Mouse (Mus musculus) MEL (cell line): ENCODE measurements around the gene Tnni2. TPM values are rescaled to one million over a fixed set of nuclear protein-coding genes. Genes with fewer than 3 reads are reported as not detected.
A peak's percentile ranks its signal among the peaks of the same experiment; 100 is the strongest.

ENCODE experiments used
- DNase-seq: peaks from one replicate; pipeline ENCODE4 v3.0.0; 2011; ENCODE audit warnings: low read depth, low spot score
- H3K27ac ChIP-seq: 2 replicates; pipeline ENCODE4 v1.5.1; 2012; ENCODE audit warnings: low read depth, mild to moderate bottlenecking, control low read depth, low read length, moderate library complexity; ENCODE audit not compliant: control insufficient read depth
- H3K27me3 ChIP-seq, 2 experiments: fragments of 150-350 bp in 1 of 2; sonication (generic) in 1 of 2; 2 replicates each; pipeline ENCODE4 v1.6.1; 2012; ENCODE audit warnings: low read length in 2 of 2, mild to moderate bottlenecking in 2 of 2, improper control_type of control experiment in 1 of 2, moderate library complexity in 1 of 2; ENCODE audit not compliant: insufficient read depth in 2 of 2, control insufficient read depth in 1 of 2
- H3K36me3 ChIP-seq, 2 experiments: 2 replicates each; pipeline ENCODE4 v1.6.1; 2012 to 2014; ENCODE audit warnings: low read length in 2 of 2, improper control_type of control experiment in 1 of 2, inconsistent platforms in 1 of 2, mild to moderate bottlenecking in 1 of 2; ENCODE audit not compliant: insufficient read depth in 2 of 2, control insufficient read depth in 1 of 2
- H3K4me1 ChIP-seq, 2 experiments: fragments of 150-350 bp in 1 of 2; sonication (generic) in 1 of 2; 2 replicates each; pipeline ENCODE4 v1.6.1; 2012; ENCODE audit warnings: low read length in 2 of 2, improper control_type of control experiment in 1 of 2, mild to moderate bottlenecking in 1 of 2; ENCODE audit not compliant: insufficient read depth in 2 of 2, control insufficient read depth in 1 of 2
- H3K4me3 ChIP-seq, 2 experiments: fragments of 150-350 bp in 1 of 2; sonication (generic) in 1 of 2; 2 replicates each; pipeline ENCODE4 v1.5.1; 2012; ENCODE audit warnings: low read depth in 2 of 2, low read length in 2 of 2, mild to moderate bottlenecking in 2 of 2, moderate library complexity in 2 of 2, control low read depth in 1 of 2, improper control_type of control experiment in 1 of 2; ENCODE audit not compliant: control insufficient read depth in 1 of 2, insufficient read depth in 1 of 2
- H3K79me2 ChIP-seq: 2 replicates; pipeline ENCODE4 v1.6.1; 2012; ENCODE audit warnings: mild to moderate bottlenecking, low read length, moderate library complexity; ENCODE audit not compliant: control insufficient read depth, poor library complexity, insufficient read depth
- H3K9ac ChIP-seq: 2 replicates; pipeline ENCODE4 v1.6.1; 2012; ENCODE audit warnings: low read depth, mild to moderate bottlenecking, control low read depth, low read length, moderate library complexity; ENCODE audit not compliant: control insufficient read depth, poor library complexity, severe bottlenecking
- H3K9me3 ChIP-seq: fragments of 150-350 bp; sonication (generic); replicated peaks from 2 replicates; pipeline ENCODE4 v1.6.1; 2012; ENCODE audit warnings: mild to moderate bottlenecking, low read length, improper control_type of control experiment, moderate library complexity; ENCODE audit not compliant: insufficient read depth
- BHLHE40 ChIP-seq: IDR thresholded peaks from 2 replicates; pipeline ENCODE4 v1.6.1; 2012; ENCODE audit warnings: low read depth, mild to moderate bottlenecking, inconsistent platforms, low read length, improper control_type of control experiment, borderline replicate concordance
- CHD1 ChIP-seq: IDR thresholded peaks from 2 replicates; pipeline ENCODE4 v1.6.1; 2012; ENCODE audit warnings: low read depth, mild to moderate bottlenecking, inconsistent platforms, low read length, improper control_type of control experiment
- CHD2 ChIP-seq: IDR thresholded peaks from 2 replicates; pipeline ENCODE4 v1.6.1; 2011; ENCODE audit warnings: low read length, improper control_type of control experiment
- CTCF ChIP-seq, 3 experiments: IDR thresholded peaks in 2 of 3; conservative IDR thresholded peaks in 1 of 3; 2 replicates each; pipeline ENCODE4 v1.5.1; 2011 to 2012; ENCODE audit warnings: low read length in 3 of 3, low read depth in 2 of 3, mild to moderate bottlenecking in 2 of 3, improper control_type of control experiment in 1 of 3, inconsistent platforms in 1 of 3, mixed read lengths in 1 of 3, moderate library complexity in 1 of 3; ENCODE audit not compliant: control insufficient read depth in 1 of 3, insufficient read depth in 1 of 3, poor library complexity in 1 of 3, severe bottlenecking in 1 of 3
- E2F4 ChIP-seq: IDR thresholded peaks from 2 replicates; pipeline ENCODE4 v1.6.1; 2011; ENCODE audit warnings: low read depth, low read length, improper control_type of control experiment, borderline replicate concordance
- ELF1 ChIP-seq: IDR thresholded peaks from 2 replicates; pipeline ENCODE4 v1.6.1; 2014; ENCODE audit warnings: low read depth, mild to moderate bottlenecking, inconsistent platforms, low read length, improper control_type of control experiment, moderate library complexity
- EP300 ChIP-seq, 2 experiments: IDR thresholded peaks; 2 replicates each; pipeline ENCODE4 v1.6.1; 2011; ENCODE audit warnings: improper control_type of control experiment in 2 of 2, low read length in 2 of 2, low read depth in 1 of 2, mild to moderate bottlenecking in 1 of 2
- ETS1 ChIP-seq: IDR thresholded peaks from 2 replicates; pipeline ENCODE4 v1.6.1; 2012; ENCODE audit warnings: low read depth, mild to moderate bottlenecking, inconsistent platforms, low read length, improper control_type of control experiment, moderate library complexity
- GABPA ChIP-seq: IDR thresholded peaks from 2 replicates; pipeline ENCODE4 v1.6.1; 2012; ENCODE audit warnings: low read depth, mild to moderate bottlenecking, inconsistent platforms, low read length, improper control_type of control experiment, moderate library complexity
- GATA1 ChIP-seq: IDR thresholded peaks from 2 replicates; pipeline ENCODE4 v1.6.1; 2011; ENCODE audit warnings: low read depth, low read length, improper control_type of control experiment
- HCFC1 ChIP-seq: IDR thresholded peaks from 2 replicates; pipeline ENCODE4 v1.6.1; 2012; ENCODE audit warnings: low read depth, mild to moderate bottlenecking, inconsistent platforms, low read length, improper control_type of control experiment, moderate library complexity
- JUND ChIP-seq: IDR thresholded peaks from 2 replicates; pipeline ENCODE4 v1.6.1; 2011; ENCODE audit warnings: low read depth, mild to moderate bottlenecking, improper control_type of control experiment, low read length
- MAFK ChIP-seq: IDR thresholded peaks from 2 replicates; pipeline ENCODE4 v1.6.1; 2011; ENCODE audit warnings: low read depth, mild to moderate bottlenecking, low read length, improper control_type of control experiment, borderline replicate concordance
- MAX ChIP-seq: IDR thresholded peaks from 2 replicates; pipeline ENCODE4 v1.6.1; 2011; ENCODE audit warnings: low read length, improper control_type of control experiment
- MAZ ChIP-seq: IDR thresholded peaks from 2 replicates; pipeline ENCODE4 v1.6.1; 2012; ENCODE audit warnings: low read depth, mild to moderate bottlenecking, inconsistent platforms, low read length, improper control_type of control experiment
- MXI1 ChIP-seq: IDR thresholded peaks from 2 replicates; pipeline ENCODE4 v1.6.1; 2011; ENCODE audit warnings: mild to moderate bottlenecking, low read depth, low read length, improper control_type of control experiment
- MYB ChIP-seq: IDR thresholded peaks from 2 replicates; pipeline ENCODE4 v1.6.1; 2011; ENCODE audit warnings: mild to moderate bottlenecking, low read depth, low read length, improper control_type of control experiment
- MYC ChIP-seq: IDR thresholded peaks from 2 replicates; pipeline ENCODE4 v1.6.1; 2011; ENCODE audit warnings: low read depth, mild to moderate bottlenecking, low read length, improper control_type of control experiment, moderate library complexity
- NELFE ChIP-seq: IDR thresholded peaks from 2 replicates; pipeline ENCODE4 v1.6.1; 2011; ENCODE audit warnings: low read depth, low read length, improper control_type of control experiment
- NRF1 ChIP-seq: IDR thresholded peaks from 2 replicates; pipeline ENCODE4 v1.6.1; 2014; ENCODE audit warnings: low read depth, mild to moderate bottlenecking, inconsistent platforms, low read length, improper control_type of control experiment, moderate library complexity; ENCODE audit not compliant: poor library complexity, insufficient read depth, severe bottlenecking
- POLR2AphosphoS2 ChIP-seq: IDR thresholded peaks from 2 replicates; pipeline ENCODE4 v1.6.1; 2011; ENCODE audit warnings: low read length, improper control_type of control experiment
- RAD21 ChIP-seq: IDR thresholded peaks from 2 replicates; pipeline ENCODE4 v1.6.1; 2011; ENCODE audit warnings: mild to moderate bottlenecking, low read depth, low read length, improper control_type of control experiment
- RCOR1 ChIP-seq: IDR thresholded peaks from 2 replicates; pipeline ENCODE4 v1.6.1; 2012; ENCODE audit warnings: low read depth, mild to moderate bottlenecking, inconsistent platforms, low read length, improper control_type of control experiment
- SMC3 ChIP-seq: IDR thresholded peaks from 2 replicates; pipeline ENCODE4 v1.6.1; 2011; ENCODE audit warnings: low read depth, low read length, improper control_type of control experiment
- TCF12 ChIP-seq: IDR thresholded peaks from 2 replicates; pipeline ENCODE4 v1.6.1; 2014; ENCODE audit warnings: low read depth, mild to moderate bottlenecking, inconsistent platforms, low read length, improper control_type of control experiment, moderate library complexity
- USF1 ChIP-seq: IDR thresholded peaks from 2 replicates; pipeline ENCODE4 v1.6.1; 2014; ENCODE audit warnings: low read depth, mild to moderate bottlenecking, inconsistent platforms, low read length, improper control_type of control experiment, moderate library complexity
- USF2 ChIP-seq, 2 experiments: IDR thresholded peaks; 2 replicates each; pipeline ENCODE4 v1.6.1; 2011 to 2012; ENCODE audit warnings: improper control_type of control experiment in 2 of 2, low read length in 2 of 2, borderline replicate concordance in 1 of 2, inconsistent platforms in 1 of 2, low read depth in 1 of 2, mild to moderate bottlenecking in 1 of 2; ENCODE audit not compliant: insufficient read depth in 1 of 2
- ZC3H11A ChIP-seq: IDR thresholded peaks from 2 replicates; pipeline ENCODE4 v1.6.1; 2012; ENCODE audit warnings: low read depth, mild to moderate bottlenecking, inconsistent platforms, low read length, improper control_type of control experiment
- ZKSCAN1 ChIP-seq: IDR thresholded peaks from 2 replicates; pipeline ENCODE4 v1.6.1; 2012; ENCODE audit warnings: low read depth, mild to moderate bottlenecking, inconsistent platforms, low read length, improper control_type of control experiment, moderate library complexity
- ZMIZ1 ChIP-seq: IDR thresholded peaks from 2 replicates; pipeline ENCODE4 v1.6.1; 2012; ENCODE audit warnings: low read depth, mild to moderate bottlenecking, inconsistent platforms, low read length, improper control_type of control experiment, moderate library complexity
- ZNF384 ChIP-seq: IDR thresholded peaks from 2 replicates; pipeline ENCODE4 v1.6.1; 2012; ENCODE audit warnings: low read depth, mild to moderate bottlenecking, inconsistent platforms, low read length, improper control_type of control experiment
- polyA plus RNA-seq, 2 experiments: library from polyadenylated mRNA; stranded (reverse) in 1 of 2; unstranded in 1 of 2; fragments of >175 nt in 1 of 2; fragments of >200 nt in 1 of 2; gene quantifications; 2 replicates each; pipeline versions ENCODE4 v1.2.1 to v1.2.4; 2012; ENCODE audit warnings: low replicate concordance in 2 of 2, low read depth in 1 of 2; ENCODE audit not compliant: insufficient read length in 2 of 2, insufficient read depth in 1 of 2, missing spikeins in 1 of 2
- total RNA-seq: library from RNA; depleted of rRNA; stranded (reverse); fragments of 300-350 nt; gene quantifications from 2 replicates; pipeline ENCODE4 v1.2.3, GENCODE M21; 2012; rRNA removed

Gene Tnni2
- total RNA-seq (not detected in 2 replicates), polyA plus RNA-seq (under 1 TPM in 1 of 2 experiments, not detected in 1; 0.84 TPM)

DNA sequence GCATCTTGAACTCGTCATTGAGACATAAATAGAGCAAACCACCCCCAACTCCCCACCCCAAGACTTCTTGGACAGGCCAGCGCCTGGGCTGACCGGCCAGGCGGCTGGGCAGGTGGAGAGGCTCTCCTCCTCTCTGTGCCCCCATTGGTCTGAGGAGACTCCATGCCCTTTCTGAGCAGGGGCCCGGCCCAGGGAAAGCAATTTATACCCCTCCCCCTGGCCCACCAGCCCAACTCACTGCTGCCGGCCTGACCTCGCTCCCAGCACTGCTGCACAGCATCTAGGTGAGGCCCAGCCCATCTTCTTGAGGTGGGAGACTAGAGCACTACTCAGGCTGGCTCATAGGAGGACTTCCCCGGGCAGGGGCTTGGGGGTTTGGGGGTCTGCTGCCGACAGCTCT is at the start of gene Tnni2:
Tnni2 (plus strand) TSS at position 224 of the 400 bp plus-strand sequence.
- H3K27me3 ChIP-seq, result no peaks in the 10 kb centered on the region
- H3K79me2 ChIP-seq, result no peaks in the 10 kb centered on the region
- 0 out of 4 replicates have a peak, but pooled peaks cover 0 to 2% of the 10 kb centered on the region in 2 experiments for H3K36me3 ChIP-seq
- no peaks in the 10 kb centered on the region for H3K9me3 ChIP-seq
- DNase-seq, result no peak
- TF ChIP-seq USF1 (no peak), TCF12 (no peak), CHD1 (no peak), ZC3H11A (no peak), MAX (no peak)
- TF ChIP-seq, all 39 proteins: peak for 0
- H3K9ac ChIP-seq, result no peak within 1 kb of the TSS
- H3K4me1 ChIP-seq, result peaks cover 0 to 3% of the 10 kb centered on the region in 2 experiments; a peak in 2 of 4 replicates
- H3K4me3 ChIP-seq, result no peak within 1 kb of the TSS
- H3K27ac ChIP-seq, result no peak within 1 kb of the TSS

DNA sequence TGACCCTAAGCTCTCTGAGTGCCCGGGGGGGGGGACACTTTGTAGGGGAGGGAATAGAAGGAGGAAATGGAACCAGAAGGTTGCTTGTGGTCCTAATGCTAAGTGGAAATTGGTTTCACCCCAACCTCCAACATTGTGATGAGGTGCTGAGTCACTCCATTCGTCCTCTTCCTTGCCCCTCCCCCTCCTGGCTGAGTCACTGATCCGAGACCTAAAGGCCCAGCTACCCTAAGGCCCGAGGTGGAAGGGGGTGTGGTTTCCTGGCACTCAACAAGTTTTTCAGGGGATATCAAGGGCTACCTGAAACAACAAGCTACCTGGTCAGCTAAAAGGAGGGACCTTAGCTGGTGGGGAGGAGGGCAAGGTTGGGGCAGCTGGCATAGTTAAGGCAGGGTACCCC is 48.4 kb upstream of the Tnni2 start:
- peak overlapping the region; percentile 84 for H3K27ac ChIP-seq
- DNase-seq, result peak; percentile 86
- no peaks in the 10 kb centered on the region for H3K79me2 ChIP-seq
- H3K36me3 ChIP-seq, result peaks cover 0 to 31% of the 10 kb centered on the region in 2 experiments; a peak in 2 of 4 replicates
- H3K4me1 ChIP-seq, result peaks cover 30 to 56% of the 10 kb centered on the region in 2 experiments
- no peaks in the 10 kb centered on the region for H3K27me3 ChIP-seq
- H3K9me3 ChIP-seq, result no peaks in the 10 kb centered on the region
- no peak overlapping the region; the same call in 1 of the 2 replicates for H3K9ac ChIP-seq
- no peak overlapping the region for H3K4me3 ChIP-seq
- TF ChIP-seq GATA1 (no peak), JUND (peak; percentile 75; the same call in 1 of the 2 replicates), ZMIZ1 (no peak), CHD1 (no peak), USF2 (IDR thresholded peaks at IDR 0.05; ENCODE audit: borderline replicate concordance in 1 of 2, insufficient read depth in 1 of 2, low read depth in 1 of 2, low read length in 2 of 2) (no peak), HCFC1 (no peak), ETS1 (peak; percentile 69), MAZ (no peak), EP300 (IDR thresholded peaks at IDR 0.05; ENCODE audit: low read depth in 1 of 2, low read length in 2 of 2) (peak; percentile 52 to 68; a peak in 3 of 4 replicates), SMC3 (no peak), RAD21 (no peak), MYC (no peak), NELFE (no peak), ZKSCAN1 (no peak), NRF1 (no peak), MAFK (peak; percentile 68; the same call in 1 of the 2 replicates), RCOR1 (no peak), CTCF (IDR thresholded peaks at IDR 0.05 in 2 of 3, conservative IDR thresholded peaks at IDR 0.05 in 1 of 3; ENCODE audit: control insufficient read depth in 1 of 3, insufficient read depth in 1 of 3, low read depth in 2 of 3, low read length in 3 of 3, poor library complexity in 1 of 3, severe bottlenecking in 1 of 3) (no peak), TCF12 (no peak), MAX (no peak), BHLHE40 (0 out of 2 replicates have a peak, but pooled peaks have one; percentile 9), MXI1 (no peak), ZNF384 (no peak), USF1 (no peak), E2F4 (no peak), POLR2AphosphoS2 (no peak), CHD2 (peak; percentile 51), MYB (no peak), GABPA (peak; percentile 72; the same call in 1 of the 2 replicates), ELF1 (no peak; the same call in 1 of the 2 replicates)
